Mouse (Mus musculus) liver, postnatal 0 days (tissue): ENCODE measurements around the gene Cdon.

ENCODE experiments used
- CTCF ChIP-seq: sonication (generic); IDR thresholded peaks from 2 replicates; pipeline ENCODE4 v1.5.1; 2016; ENCODE audit warnings: antibody characterized with exemption, low read depth
- EP300 ChIP-seq: IDR thresholded peaks from 2 replicates; pipeline ENCODE4 v1.6.1; 2016; ENCODE audit warnings: antibody characterized with exemption, low read depth, mild to moderate bottlenecking

DNA sequence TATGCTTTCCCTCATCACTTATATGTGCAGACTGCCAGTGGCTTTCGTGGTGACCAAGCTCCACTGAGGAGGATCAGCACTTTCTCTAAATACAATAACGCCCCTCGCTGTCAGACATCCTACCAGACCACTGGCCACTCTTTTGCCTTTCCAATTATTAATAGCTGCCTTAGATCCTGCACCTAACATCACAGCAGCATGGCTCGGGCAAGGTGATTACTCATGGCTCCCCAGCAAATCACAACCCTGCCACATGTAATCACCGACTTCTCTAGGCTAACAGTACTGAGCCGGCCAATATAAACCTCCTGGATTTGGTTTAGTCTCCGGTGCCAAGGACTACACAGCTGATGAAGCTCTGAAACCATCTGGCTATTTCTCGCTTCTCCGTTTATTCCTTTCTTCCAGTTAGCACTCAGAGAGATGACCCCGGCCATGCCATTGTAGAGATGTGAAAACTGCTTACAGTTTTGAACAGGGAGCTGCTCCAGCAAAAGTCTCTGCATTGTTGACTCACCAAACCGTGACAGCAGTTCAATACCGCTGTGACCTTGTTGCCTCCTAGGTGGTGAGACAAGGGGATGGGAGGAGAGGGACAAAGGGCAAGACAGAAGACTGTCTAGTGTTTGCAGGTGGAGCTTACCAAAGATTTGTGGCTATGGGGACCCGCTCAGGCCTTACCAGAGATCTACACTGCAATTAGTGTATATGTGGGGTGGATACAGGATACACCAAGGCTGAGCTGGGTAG lies 118.2 kb downstream of the Cdon start:
- TF ChIP-seq CTCF (no peak), EP300 (no peak)
